Mouse (Mus musculus): Measurements from ENCODE around the gene Gprin1.

Gprin1 gene

GRCm38 (mm10) chr13:54760164-54760795 is 10.6 kb upstream of the Gprin1 start:
- no peak for DNase-seq (ENCODE audit: low spot score)

GRCm38 (mm10) chr13:54759496-54759895 is 9.8 kb upstream of the Gprin1 start:
- DNase-seq (ENCODE audit: low spot score) = no peak

GRCm38 (mm10) chr13:54758756-54759470 is 9.2 kb upstream of the Gprin1 start:
- no peak for DNase-seq (ENCODE audit: low spot score)

- DNase-seq (ENCODE audit: low spot score) = peak; percentile 89
Observed at GRCm38 (mm10) chr13:54758045-54758755, 8.5 kb upstream of the Gprin1 start.

- no peak for DNase-seq (ENCODE audit: low spot score)
Observed at GRCm38 (mm10) chr13:54757093-54757830, 7.6 kb upstream of the Gprin1 start.

- no peak for DNase-seq (ENCODE audit: low spot score)
Observed at GRCm38 (mm10) chr13:54756156-54756712, 6.6 kb upstream of the Gprin1 start.

- no peak for DNase-seq (ENCODE audit: low spot score)
Observed at GRCm38 (mm10) chr13:54755201-54755830, 5.6 kb upstream of the Gprin1 start.

GRCm38 (mm10) chr13:54754169-54755080 is 4.8 kb upstream of the Gprin1 start:
- DNase-seq (ENCODE audit: low spot score) = no peak

GRCm38 (mm10) chr13:54753733-54754132 is 4.1 kb upstream of the Gprin1 start:
- DNase-seq (ENCODE audit: low spot score) = no peak

GRCm38 (mm10) chr13:54752656-54753055 is 3.0 kb upstream of the Gprin1 start:
- no peak for DNase-seq (ENCODE audit: low spot score)

GRCm38 (mm10) chr13:54750699-54751098 is 1.0 kb upstream of the Gprin1 start:
- DNase-seq (ENCODE audit: low spot score) = no peak

- peak; percentile 46 for DNase-seq (ENCODE audit: low spot score)
Observed at GRCm38 (mm10) chr13:54749061-54749863, 412 bp downstream of the Gprin1 start.

GRCm38 (mm10) chr13:54748721-54749060 is 983 bp downstream of the Gprin1 start:
- DNase-seq (ENCODE audit: low spot score) = no peak

- no peak for DNase-seq (ENCODE audit: low spot score)
Observed at GRCm38 (mm10) chr13:54748190-54748589, 1.5 kb downstream of the Gprin1 start.

- DNase-seq (ENCODE audit: low spot score) = no peak
Observed at GRCm38 (mm10) chr13:54746896-54747295, 2.8 kb downstream of the Gprin1 start.

GRCm38 (mm10) chr13:54746110-54746509 is 3.6 kb downstream of the Gprin1 start:
- no peak for DNase-seq (ENCODE audit: low spot score)

GRCm38 (mm10) chr13:54738213-54738601 is 11.5 kb downstream of the Gprin1 start:
- DNase-seq (ENCODE audit: low spot score) = no peak

GRCm38 (mm10) chr13:54737488-54738212 is 12.0 kb downstream of the Gprin1 start:
- DNase-seq (ENCODE audit: low spot score) = no peak

- no peak for DNase-seq (ENCODE audit: low spot score)
Observed at GRCm38 (mm10) chr13:54736931-54737330, 12.7 kb downstream of the Gprin1 start.

Measured in yolk sac, embryonic 10.5 days (tissue).